Mouse (Mus musculus): Measurements from ENCODE around the gene Myo1h.

- TF ChIP-seq CTCF (IDR thresholded peaks at IDR 0.05; ENCODE audit: low read depth): no peak
- TF ChIP-seq EP300 (IDR thresholded peaks at IDR 0.05; ENCODE audit: low read depth): no peak
These were observed 3.6 kb upstream of the Myo1h start for GRCm38 (mm10) chr5:114285398-114285700.

Measured in liver, embryonic 14.5 days (tissue).